Mouse (Mus musculus) liver, embryonic 14.5 days (tissue): Measurements from ENCODE around the gene Prrt4. TPM values are rescaled to one million over a fixed set of nuclear protein-coding genes. Genes with fewer than 3 reads are reported as not detected.
A peak's percentile ranks its signal among the peaks of the same experiment; 100 is the strongest.

Source experiments
- ATAC-seq: fragments of 200-750 bp; cut with Nextera tagmentation; 2 replicates; pipeline ENCODE4 v1.8.0; 2017; ENCODE audit warnings: moderate number of reproducible peaks, mild to moderate bottlenecking, moderate library complexity; ENCODE audit not compliant: insufficient read depth
- DNase-seq, 3 experiments: peaks; one replicate each; pipeline ENCODE4 v3.0.0-alpha.2; 2012 to 2013; ENCODE audit warnings: low read depth in 3 of 3, low spot score in 3 of 3
- H3K27ac ChIP-seq: fragments of 300-500 bp; sonication (generic); 2 replicates; pipeline ENCODE4 v1.5.1; 2014; ENCODE audit warnings: moderate library complexity, mild to moderate bottlenecking, control low read depth, inconsistent platforms
- H3K27me3 ChIP-seq: fragments of 300-500 bp; sonication (generic); 2 replicates; pipeline ENCODE4 v1.6.1; 2014; ENCODE audit warnings: mild to moderate bottlenecking, low read length, moderate library complexity; ENCODE audit not compliant: control insufficient read depth, insufficient read depth
- H3K36me3 ChIP-seq: fragments of 300-500 bp; sonication (generic); replicated peaks from 2 replicates; pipeline ENCODE4 v1.6.1; 2014; ENCODE audit warnings: low read depth; ENCODE audit not compliant: control insufficient read depth, insufficient read depth
- H3K4me1 ChIP-seq, 2 experiments: fragments of 200-500 bp in 1 of 2; fragments of 300-500 bp in 1 of 2; sonication (generic) in 1 of 2; replicated peaks; 2 replicates each; pipeline ENCODE4 v1.6.1; 2012 to 2014; ENCODE audit warnings: antibody characterized with exemption in 1 of 2, inconsistent platforms in 1 of 2, low read length in 1 of 2; ENCODE audit not compliant: control insufficient read depth in 2 of 2, insufficient read depth in 2 of 2
- H3K4me2 ChIP-seq: fragments of 300-500 bp; sonication (generic); 2 replicates; pipeline ENCODE4 v1.6.1; 2014; ENCODE audit warnings: low read depth, mild to moderate bottlenecking, control low read depth, moderate library complexity
- H3K4me3 ChIP-seq, 2 experiments: fragments of 200-500 bp in 1 of 2; fragments of 300-500 bp in 1 of 2; sonication (generic) in 1 of 2; 2 replicates each; pipeline ENCODE4 v1.5.1; 2012 to 2014; ENCODE audit warnings: low read depth in 2 of 2, low read length in 2 of 2, mild to moderate bottlenecking in 2 of 2, control low read depth in 1 of 2, inconsistent platforms in 1 of 2, moderate library complexity in 1 of 2; ENCODE audit not compliant: insufficient read depth in 1 of 2
- H3K9ac ChIP-seq: fragments of 300-500 bp; sonication (generic); replicated peaks from 2 replicates; pipeline ENCODE4 v1.6.1; 2014; ENCODE audit warnings: mild to moderate bottlenecking, control low read depth, moderate library complexity
- H3K9me3 ChIP-seq: fragments of 300-500 bp; sonication (generic); 2 replicates; pipeline ENCODE4 v1.6.1; 2016; ENCODE audit warnings: low read length, mixed read lengths; ENCODE audit not compliant: control insufficient read depth
- CTCF ChIP-seq: IDR thresholded peaks from 2 replicates; pipeline ENCODE4 v1.5.1; 2016; ENCODE audit warnings: antibody characterized with exemption, low read depth, control low read depth
- EP300 ChIP-seq: IDR thresholded peaks from 2 replicates; pipeline ENCODE4 v1.6.1; 2016; ENCODE audit warnings: antibody characterized with exemption, low read depth
- WGBS: fragments of 180-500 bp; shearing (Covaris S2); extraction: QIAGEN DNeasy Blood & Tissue Kit; methylation state at CpG from one replicate; pipeline ENCODE4 v1.1.7; 2014; ENCODE audit not compliant: insufficient replicate concordance; 5-methylcytosine and 5-hydroxymethylcytosine counted together
- polyA plus RNA-seq, 2 experiments: library from polyadenylated mRNA; depleted of rRNA in 1 of 2; stranded (reverse) in 1 of 2; unstranded in 1 of 2; fragments of >200 nt; fragmentation: Nextera tagmentation in 1 of 2; extraction: Ambion mirVana in 1 of 2; gene quantifications; 2 replicates each; pipeline versions ENCODE4 v1.2.1 to v1.2.3; 2012 to 2014

Prrt4 gene
- polyA plus RNA-seq, 2 experiments: 0.01 TPM; not detected in 1

DNA sequence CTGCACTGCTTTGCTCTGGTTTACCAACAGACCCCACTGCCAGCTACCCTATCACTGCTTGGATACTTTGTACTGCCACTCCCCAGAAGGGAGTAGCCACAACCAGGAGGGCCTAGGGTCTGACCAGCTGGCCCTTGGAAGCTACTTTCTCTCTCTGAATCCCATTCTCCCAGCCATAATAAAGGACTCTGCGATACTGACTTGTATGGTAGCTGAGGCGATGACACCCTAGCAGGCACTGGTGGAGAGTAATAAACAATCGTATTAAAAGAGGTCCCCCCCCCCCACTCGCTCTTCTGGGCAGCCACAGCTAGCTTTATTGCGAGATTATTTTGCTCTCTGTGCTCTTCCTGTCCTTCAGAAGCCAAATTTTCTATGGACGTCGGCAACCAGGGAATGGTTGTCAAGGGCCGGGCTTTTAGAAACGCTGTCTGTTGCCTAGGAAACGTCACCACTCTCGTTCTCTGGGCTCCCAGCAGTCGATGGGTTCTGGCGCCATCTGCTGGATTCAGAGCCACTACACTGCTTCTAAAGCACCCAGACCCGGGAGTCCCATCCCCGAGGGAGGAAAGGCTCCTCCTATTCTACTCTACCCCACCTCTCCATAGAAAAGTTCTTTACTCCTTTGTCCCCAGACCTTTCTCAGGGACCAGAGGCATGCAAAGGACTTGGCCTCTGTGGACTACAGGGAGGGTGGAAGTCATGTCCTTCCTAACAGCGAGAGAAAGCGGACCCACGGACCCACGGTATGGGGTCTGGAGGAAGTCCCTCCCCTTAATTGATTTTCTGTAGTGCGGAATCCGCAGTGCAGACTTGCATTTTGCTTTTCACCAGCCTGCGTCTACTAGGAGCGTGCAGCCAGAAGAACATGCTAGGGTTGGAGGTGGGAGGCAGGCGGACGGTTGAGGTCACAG lies 19.2 kb upstream of the Prrt4 start:
- Histone ChIP-seq H3K4me1 (peaks cover 0 to 2% of the 10 kb centered on the region in 2 experiments; a peak in 1 of 4 replicates), H3K4me2 (peak overlapping the region; percentile 42), H3K9ac (no peak overlapping the region), H3K9me3 (no peaks in the 10 kb centered on the region), H3K4me3 (peak overlapping the region; percentile 13 to 45; a peak in 3 of 4 replicates), H3K27ac (no peak overlapping the region), H3K27me3 (no peaks in the 10 kb centered on the region; the same call in none of the 2 replicates), H3K36me3 (no peaks in the 10 kb centered on the region)
- DNase-seq: peak; percentile 55 to 66 (median 56)
- no peak for TF ChIP-seq EP300
- TF ChIP-seq CTCF: peak; percentile 84
- no peak for ATAC-seq
- 14% methylated on average over 25 of the region's 25 CpGs for WGBS

DNA sequence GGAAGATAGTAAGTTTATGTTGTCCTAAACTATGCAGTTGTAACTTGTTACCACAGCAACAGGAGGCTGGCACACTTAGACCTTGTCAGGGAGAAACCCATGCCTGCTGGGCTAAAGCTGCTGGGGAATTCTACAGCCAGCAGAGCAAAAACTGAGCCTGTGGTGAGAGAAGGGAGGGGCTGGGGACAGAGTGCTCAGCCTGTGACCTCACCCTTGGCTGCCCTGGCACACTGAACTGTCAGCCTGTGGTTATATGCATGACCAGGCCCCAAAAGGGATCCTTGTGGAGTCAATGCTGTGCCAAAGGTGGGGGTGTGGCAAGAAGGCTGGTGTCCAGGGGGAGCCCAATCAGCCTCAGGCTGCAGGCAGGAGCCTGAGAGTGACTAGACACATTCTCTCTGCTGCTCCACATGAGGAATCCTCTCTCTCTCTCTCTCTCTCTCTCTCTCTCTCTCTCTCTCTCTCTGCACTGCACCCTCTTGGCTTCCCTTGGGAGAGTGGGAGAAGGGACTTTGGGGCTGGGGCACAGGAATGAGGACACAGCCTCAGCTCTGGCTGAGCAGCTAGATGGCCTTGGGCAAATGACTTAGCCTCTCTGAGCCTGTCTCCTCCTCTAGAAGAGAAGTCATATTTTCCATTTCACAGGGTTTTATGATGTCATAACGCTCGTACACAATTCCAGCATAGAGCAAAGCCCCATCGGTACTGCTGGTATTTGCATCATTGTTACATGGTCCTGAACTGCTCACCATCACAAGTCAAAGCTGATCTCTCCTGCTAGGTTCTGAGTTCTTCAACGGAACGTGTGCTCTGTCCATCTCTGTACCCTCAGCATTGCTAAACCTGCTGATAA lies 16.7 kb upstream of the Prrt4 start:
- H3K36me3 ChIP-seq: no peaks in the 10 kb centered on the region
- no peak overlapping the region for H3K4me2 ChIP-seq
- H3K27me3 ChIP-seq: no peaks in the 10 kb centered on the region; the same call in none of the 2 replicates
- no peak overlapping the region for H3K27ac ChIP-seq
- peaks cover 0 to 2% of the 10 kb centered on the region in 2 experiments; a peak in 1 of 4 replicates for H3K4me1 ChIP-seq
- ATAC-seq: no peak
- TF ChIP-seq EP300 (no peak), CTCF (no peak)
- H3K9me3 ChIP-seq: no peaks in the 10 kb centered on the region
- WGBS: 57% methylated on average over 5 of the region's 5 CpGs
- H3K4me3 ChIP-seq: no peak overlapping the region
- no peak for DNase-seq
- H3K9ac ChIP-seq: no peak overlapping the region

- Histone ChIP-seq H3K27ac (no peak overlapping the region), H3K36me3 (no peaks in the 10 kb centered on the region), H3K4me2 (no peak overlapping the region), H3K9ac (no peak overlapping the region), H3K9me3 (no peaks in the 10 kb centered on the region), H3K27me3 (no peaks in the 10 kb centered on the region; the same call in none of the 2 replicates), H3K4me3 (no peak overlapping the region), H3K4me1 (peaks cover 0 to 2% of the 10 kb centered on the region in 2 experiments; a peak in 1 of 4 replicates)
- 51% methylated on average over 5 of the region's 5 CpGs for WGBS
- ATAC-seq: no peak
- DNase-seq: no peak
- no peak for TF ChIP-seq CTCF
- no peak for TF ChIP-seq EP300
These were observed 15.8 kb upstream of the Prrt4 start for GRCm38 (mm10) chr6:29195146-29195545.

- Histone ChIP-seq H3K9ac (no peak overlapping the region), H3K4me3 (no peak overlapping the region), H3K36me3 (no peaks in the 10 kb centered on the region), H3K27ac (no peak overlapping the region), H3K27me3 (no peaks in the 10 kb centered on the region; the same call in none of the 2 replicates), H3K4me2 (no peak overlapping the region), H3K9me3 (no peaks in the 10 kb centered on the region), H3K4me1 (peaks cover 0 to 2% of the 10 kb centered on the region in 2 experiments; a peak in 1 of 4 replicates)
- no peak for DNase-seq
- TF ChIP-seq CTCF (no peak), EP300 (no peak)
- 19% methylated on average over 15 of the region's 15 CpGs for WGBS
- no peak; the same call in 1 of the 2 replicates for ATAC-seq
These were observed 14.8 kb upstream of the Prrt4 start for GRCm38 (mm10) chr6:29193961-29194750.
